Mouse (Mus musculus): ENCODE measurements around the gene Akt2. TPM values are rescaled to one million over a fixed set of nuclear protein-coding genes. Genes with fewer than 3 reads are reported as not detected.

The Akt2 gene
- polyA plus RNA-seq, 1 experiment from 2014 or later, result 74.8 TPM

DNA sequence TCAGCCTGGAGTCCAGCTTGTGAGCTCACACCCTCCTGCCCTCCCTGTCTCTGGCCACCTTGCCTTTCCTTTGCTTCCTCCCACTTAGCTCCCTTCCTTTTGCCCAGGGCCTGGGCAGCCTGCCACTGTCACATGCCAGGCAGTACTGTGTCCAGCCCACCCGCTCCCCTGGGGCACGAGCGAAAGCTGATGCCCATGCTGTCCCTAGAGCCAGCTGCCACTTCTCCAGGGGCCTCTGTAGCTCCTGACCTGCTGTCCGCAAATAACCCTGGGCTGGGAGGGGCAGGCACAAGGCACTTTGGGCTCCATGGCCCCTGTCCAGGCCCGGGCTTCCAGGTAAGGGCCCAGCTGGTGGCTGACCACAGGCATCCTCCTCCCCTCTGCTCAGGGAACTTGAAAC is 16.2 kb downstream of the Akt2 start:
- Histone ChIP-seq H3K4me2 (replicated peaks) (no peak overlapping the region), H3K9ac (no peak overlapping the region), H3K27ac (no peak overlapping the region), H3K4me1 (peaks cover 22% of the 10 kb centered on the region), H3K27me3 (replicated peaks) (no peaks in the 10 kb centered on the region), H3K9me3 (no peaks in the 10 kb centered on the region), H3K36me3 (peaks cover 24% of the 10 kb centered on the region), H3K4me3 (no peak overlapping the region)
- WGBS, result 52% methylated on average over 5 of the region's 5 CpGs
- no peak for ATAC-seq (ENCODE audit: low FRiP score, low read depth)

- no peak overlapping the region for H3K4me2 ChIP-seq (replicated peaks)
- H3K4me3 ChIP-seq, result no peak overlapping the region
- no peaks in the 10 kb centered on the region for H3K27me3 ChIP-seq (replicated peaks)
- 89% methylated on average over 3 of the region's 3 CpGs for WGBS
- no peak overlapping the region for H3K27ac ChIP-seq
- peaks cover 24% of the 10 kb centered on the region for H3K36me3 ChIP-seq
- ATAC-seq (ENCODE audit: low FRiP score, low read depth), result no peak
- H3K9me3 ChIP-seq, result no peaks in the 10 kb centered on the region
- no peak overlapping the region for H3K9ac ChIP-seq
- peaks cover 25% of the 10 kb centered on the region for H3K4me1 ChIP-seq
These were observed 16.8 kb downstream of the Akt2 start for GRCm38 (mm10) chr7:27608130-27608529.

- WGBS, result 97% methylated on average over 4 of the region's 4 CpGs
- Histone ChIP-seq H3K27me3 (replicated peaks) (no peaks in the 10 kb centered on the region), H3K9ac (no peak overlapping the region), H3K9me3 (no peaks in the 10 kb centered on the region), H3K36me3 (peaks cover 24% of the 10 kb centered on the region), H3K27ac (no peak overlapping the region), H3K4me2 (replicated peaks) (no peak overlapping the region), H3K4me3 (no peak overlapping the region), H3K4me1 (peaks cover 33% of the 10 kb centered on the region)
- ATAC-seq (ENCODE audit: low FRiP score, low read depth), result no peak
These were observed 17.9 kb downstream of the Akt2 start for GRCm38 (mm10) chr7:27609285-27609684.

GRCm38 (mm10) chr7:27609688-27610087 is 18.3 kb downstream of the Akt2 start:
- no peak overlapping the region for H3K9ac ChIP-seq
- H3K4me3 ChIP-seq, result no peak overlapping the region
- peaks cover 34% of the 10 kb centered on the region for H3K4me1 ChIP-seq
- no peaks in the 10 kb centered on the region for H3K9me3 ChIP-seq
- peaks cover 24% of the 10 kb centered on the region for H3K36me3 ChIP-seq
- 86% methylated on average over 2 of the region's 2 CpGs for WGBS
- no peak overlapping the region for H3K4me2 ChIP-seq (replicated peaks)
- ATAC-seq (ENCODE audit: low FRiP score, low read depth), result no peak
- H3K27me3 ChIP-seq (replicated peaks), result no peaks in the 10 kb centered on the region
- no peak overlapping the region for H3K27ac ChIP-seq

- Histone ChIP-seq H3K9ac (no peak overlapping the region), H3K4me3 (no peak overlapping the region), H3K4me1 (peaks cover 35% of the 10 kb centered on the region), H3K9me3 (no peaks in the 10 kb centered on the region), H3K27ac (no peak overlapping the region), H3K36me3 (peaks cover 24% of the 10 kb centered on the region), H3K27me3 (replicated peaks) (no peaks in the 10 kb centered on the region), H3K4me2 (replicated peaks) (no peak overlapping the region)
- WGBS, result 94% methylated on average over 3 of the region's 3 CpGs
- ATAC-seq (ENCODE audit: low FRiP score, low read depth), result no peak
These were observed 19.0 kb downstream of the Akt2 start for GRCm38 (mm10) chr7:27610370-27610769.

DNA sequence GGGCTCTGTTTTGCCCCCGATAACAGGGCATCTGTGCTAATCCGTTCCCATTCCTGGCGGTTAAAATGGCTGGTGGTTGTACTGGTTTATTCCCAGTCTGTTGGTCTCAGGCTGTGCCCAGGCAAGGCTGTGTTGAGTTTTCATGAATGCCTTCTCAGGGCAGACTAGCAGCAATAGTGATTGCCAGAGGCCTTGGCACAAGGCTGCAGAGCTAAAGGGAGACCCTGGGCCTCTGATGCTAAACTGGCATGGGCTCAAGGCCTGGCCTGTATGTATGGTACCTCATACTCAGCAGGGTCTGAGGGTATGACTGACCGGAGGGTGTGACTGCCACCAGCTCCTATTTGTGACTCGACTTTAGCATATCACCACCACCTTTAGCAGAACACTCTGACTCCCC is 19.5 kb downstream of the Akt2 start:
- peaks cover 26% of the 10 kb centered on the region for H3K36me3 ChIP-seq
- H3K9me3 ChIP-seq, result no peaks in the 10 kb centered on the region
- H3K27me3 ChIP-seq (replicated peaks), result no peaks in the 10 kb centered on the region
- H3K4me2 ChIP-seq (replicated peaks), result no peak overlapping the region
- ATAC-seq (ENCODE audit: low FRiP score, low read depth), result no peak
- no peak overlapping the region for H3K9ac ChIP-seq
- WGBS, result 95% methylated on average over 5 of the region's 5 CpGs
- H3K27ac ChIP-seq, result no peak overlapping the region
- H3K4me1 ChIP-seq, result peaks cover 35% of the 10 kb centered on the region
- no peak overlapping the region for H3K4me3 ChIP-seq

- H3K4me2 ChIP-seq (replicated peaks), result no peak overlapping the region
- H3K27ac ChIP-seq, result no peak overlapping the region
- H3K27me3 ChIP-seq (replicated peaks), result no peaks in the 10 kb centered on the region
- H3K4me3 ChIP-seq, result no peak overlapping the region
- no peaks in the 10 kb centered on the region for H3K9me3 ChIP-seq
- WGBS, result 76% methylated on average over 4 of the region's 4 CpGs
- no peak for ATAC-seq (ENCODE audit: low FRiP score, low read depth)
- peaks cover 47% of the 10 kb centered on the region for H3K36me3 ChIP-seq
- peaks cover 19% of the 10 kb centered on the region for H3K4me1 ChIP-seq
- no peak overlapping the region for H3K9ac ChIP-seq
These were observed 21.6 kb downstream of the Akt2 start for GRCm38 (mm10) chr7:27612940-27613339.

DNA sequence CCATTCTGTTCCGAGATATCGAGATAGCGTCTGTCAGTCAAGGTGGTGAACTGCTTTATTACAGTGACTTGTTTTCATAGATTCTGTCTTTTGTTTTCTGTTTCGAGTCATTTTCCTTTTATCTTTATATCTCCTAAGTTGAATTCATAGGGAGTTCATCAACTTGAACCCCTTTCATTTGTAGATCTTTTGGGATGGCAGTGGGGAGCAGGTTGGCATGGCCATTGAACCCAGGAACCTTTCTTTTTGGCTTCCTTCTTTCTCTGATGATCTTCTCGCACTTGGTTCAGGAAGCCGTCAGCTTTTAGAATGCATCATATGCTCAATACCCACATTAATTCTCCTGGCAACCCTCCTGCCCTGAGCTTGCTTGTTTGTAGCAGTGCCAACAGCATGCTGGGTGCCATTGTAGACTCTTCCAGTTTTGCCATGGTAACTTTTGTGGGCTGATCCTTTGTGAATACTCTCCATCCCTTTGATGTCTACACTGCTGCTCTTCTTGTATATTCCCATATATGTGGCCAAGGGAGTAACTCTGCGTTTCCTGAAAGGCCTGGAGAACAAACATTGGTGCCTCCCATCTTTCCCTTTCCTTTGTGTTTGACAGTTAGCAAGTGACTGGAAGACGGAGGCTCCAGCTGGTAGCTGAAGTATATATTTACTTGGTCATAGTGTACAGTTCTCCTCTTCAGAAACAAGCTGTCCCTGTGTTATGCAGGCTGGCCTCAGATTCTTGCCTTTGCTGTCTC is 22.6 kb downstream of the Akt2 start:
- WGBS, result 54% methylated on average over 8 of the region's 8 CpGs
- Histone ChIP-seq H3K27me3 (replicated peaks) (no peaks in the 10 kb centered on the region), H3K9me3 (no peaks in the 10 kb centered on the region), H3K4me2 (replicated peaks) (no peak overlapping the region), H3K9ac (no peak overlapping the region), H3K4me1 (peaks cover 18% of the 10 kb centered on the region; the same call in 1 of the 2 replicates), H3K4me3 (no peak overlapping the region), H3K36me3 (peaks cover 49% of the 10 kb centered on the region), H3K27ac (no peak overlapping the region)
- ATAC-seq (ENCODE audit: low FRiP score, low read depth), result peak; percentile 80

- Histone ChIP-seq H3K4me1 (no peaks in the 10 kb centered on the region), H3K27me3 (replicated peaks) (no peaks in the 10 kb centered on the region), H3K9me3 (no peaks in the 10 kb centered on the region), H3K4me3 (no peak overlapping the region), H3K36me3 (peaks cover 78% of the 10 kb centered on the region), H3K27ac (no peak overlapping the region), H3K4me2 (replicated peaks) (no peak overlapping the region), H3K9ac (no peak overlapping the region)
- ATAC-seq (ENCODE audit: low FRiP score, low read depth), result no peak
- 78% methylated on average over 6 of the region's 6 CpGs for WGBS
These were observed 29.7 kb downstream of the Akt2 start for GRCm38 (mm10) chr7:27621028-27621427.

DNA sequence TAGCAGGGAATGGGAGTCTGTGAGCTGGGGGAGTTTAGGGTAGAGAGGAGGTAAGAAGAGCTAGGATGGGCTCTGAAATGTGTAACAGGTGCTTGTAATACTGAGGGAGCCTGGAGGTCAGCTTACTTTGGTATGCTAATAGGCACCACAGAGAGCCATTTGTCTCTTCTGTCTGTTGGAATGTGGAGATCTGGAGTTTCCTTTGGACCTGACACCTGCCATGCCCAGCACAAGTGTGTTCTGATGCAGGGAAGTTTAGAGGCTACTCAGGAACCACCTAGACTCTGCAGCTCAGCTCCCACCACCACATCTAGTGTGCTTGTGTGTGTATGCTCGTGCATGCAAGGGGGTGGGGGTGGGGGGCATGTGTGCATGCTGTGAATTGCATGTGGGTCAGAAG is 30.9 kb downstream of the Akt2 start:
- Histone ChIP-seq H3K36me3 (peaks cover 78% of the 10 kb centered on the region), H3K4me2 (replicated peaks) (no peak overlapping the region), H3K27me3 (replicated peaks) (no peaks in the 10 kb centered on the region), H3K4me3 (no peak overlapping the region), H3K9me3 (no peaks in the 10 kb centered on the region), H3K27ac (no peak overlapping the region), H3K4me1 (no peaks in the 10 kb centered on the region), H3K9ac (no peak overlapping the region)
- no peak for ATAC-seq (ENCODE audit: low FRiP score, low read depth)
- WGBS, result 75% methylated on average over 1 of the region's 1 CpGs

GRCm38 (mm10) chr7:27624967-27625366 is 33.6 kb downstream of the Akt2 start:
- no peak for ATAC-seq (ENCODE audit: low FRiP score, low read depth)
- H3K27ac ChIP-seq, result no peak overlapping the region
- H3K4me2 ChIP-seq (replicated peaks), result no peak overlapping the region
- no peaks in the 10 kb centered on the region for H3K4me1 ChIP-seq
- H3K9ac ChIP-seq, result no peak overlapping the region
- no peaks in the 10 kb centered on the region for H3K9me3 ChIP-seq
- H3K36me3 ChIP-seq, result peaks cover 78% of the 10 kb centered on the region
- no peaks in the 10 kb centered on the region for H3K27me3 ChIP-seq (replicated peaks)
- H3K4me3 ChIP-seq, result no peak overlapping the region

- Histone ChIP-seq H3K4me3 (no peak overlapping the region), H3K27ac (no peak overlapping the region), H3K36me3 (peaks cover 79% of the 10 kb centered on the region), H3K9ac (no peak overlapping the region), H3K9me3 (no peaks in the 10 kb centered on the region), H3K27me3 (replicated peaks) (no peaks in the 10 kb centered on the region), H3K4me2 (replicated peaks) (no peak overlapping the region), H3K4me1 (no peaks in the 10 kb centered on the region)
- ATAC-seq (ENCODE audit: low FRiP score, low read depth), result no peak
- WGBS, result 90% methylated on average over 7 of the region's 7 CpGs
These were observed 36.4 kb downstream of the Akt2 start for GRCm38 (mm10) chr7:27627707-27628106.

GRCm38 (mm10) chr7:27628190-27628589 is 36.8 kb downstream of the Akt2 start:
- no peaks in the 10 kb centered on the region for H3K9me3 ChIP-seq
- H3K4me1 ChIP-seq, result no peaks in the 10 kb centered on the region
- H3K4me2 ChIP-seq (replicated peaks), result no peak overlapping the region
- H3K36me3 ChIP-seq, result peaks cover 83% of the 10 kb centered on the region
- no peak overlapping the region for H3K4me3 ChIP-seq
- no peak for ATAC-seq (ENCODE audit: low FRiP score, low read depth)
- no peak overlapping the region for H3K9ac ChIP-seq
- no peak overlapping the region for H3K27ac ChIP-seq
- WGBS, result 95% methylated on average over 6 of the region's 6 CpGs
- H3K27me3 ChIP-seq (replicated peaks), result no peaks in the 10 kb centered on the region

All from neural tube, embryonic 12.5 days (tissue).